Mouse (Mus musculus): ENCODE results near the gene Dnajc13. TPM values are rescaled to one million over a fixed set of nuclear protein-coding genes. Genes with fewer than 3 reads are reported as not detected.

The Dnajc13 gene
- polyA plus RNA-seq, 1 experiment from 2014 or later, result 18.6 TPM

DNA sequence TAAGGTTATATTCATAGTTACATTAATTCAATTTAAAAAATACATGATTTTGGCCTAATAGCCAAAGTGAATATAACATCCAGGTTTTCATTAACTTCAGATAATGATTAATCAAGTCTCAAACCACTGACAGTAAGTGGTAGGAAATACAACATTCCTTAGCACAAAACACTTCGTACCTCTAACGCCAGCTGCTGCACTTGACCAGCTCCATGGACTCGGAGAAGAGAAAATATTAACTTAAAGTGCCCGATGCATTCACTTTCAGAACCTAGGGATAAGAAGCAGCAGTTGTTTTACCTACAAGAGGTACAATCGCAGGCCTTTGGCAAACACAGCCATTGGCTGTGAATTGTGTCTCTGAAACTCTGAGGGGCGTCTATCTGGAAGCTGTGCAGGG lies 90.4 kb downstream of the Dnajc13 start:
- H3K9me3 ChIP-seq, result no peaks in the 10 kb centered on the region
- WGBS, result 72% methylated on average over 6 of the region's 6 CpGs
- no peaks in the 10 kb centered on the region for H3K4me1 ChIP-seq
- H3K27ac ChIP-seq, result no peak overlapping the region
- H3K4me2 ChIP-seq, result no peak overlapping the region
- no peaks in the 10 kb centered on the region for H3K27me3 ChIP-seq
- H3K9ac ChIP-seq, result no peak overlapping the region
- no peak for ATAC-seq (ENCODE audit: borderline replicate concordance, extremely low read depth, low FRiP score, low TSS enrichment)
- H3K4me3 ChIP-seq, result no peak overlapping the region
- H3K36me3 ChIP-seq, result peaks cover 72% of the 10 kb centered on the region

- H3K27ac ChIP-seq, result no peak overlapping the region
- H3K9ac ChIP-seq, result no peak overlapping the region
- no peaks in the 10 kb centered on the region for H3K9me3 ChIP-seq
- H3K4me2 ChIP-seq, result no peak overlapping the region
- peaks cover 73% of the 10 kb centered on the region for H3K36me3 ChIP-seq
- H3K27me3 ChIP-seq, result no peaks in the 10 kb centered on the region
- no peaks in the 10 kb centered on the region for H3K4me1 ChIP-seq
- 73% methylated on average over 6 of the region's 6 CpGs for WGBS
- no peak for ATAC-seq (ENCODE audit: borderline replicate concordance, extremely low read depth, low FRiP score, low TSS enrichment)
- no peak overlapping the region for H3K4me3 ChIP-seq
Measured at GRCm38 (mm10) chr9:104171651-104172050, 91.1 kb downstream of the Dnajc13 start.

DNA sequence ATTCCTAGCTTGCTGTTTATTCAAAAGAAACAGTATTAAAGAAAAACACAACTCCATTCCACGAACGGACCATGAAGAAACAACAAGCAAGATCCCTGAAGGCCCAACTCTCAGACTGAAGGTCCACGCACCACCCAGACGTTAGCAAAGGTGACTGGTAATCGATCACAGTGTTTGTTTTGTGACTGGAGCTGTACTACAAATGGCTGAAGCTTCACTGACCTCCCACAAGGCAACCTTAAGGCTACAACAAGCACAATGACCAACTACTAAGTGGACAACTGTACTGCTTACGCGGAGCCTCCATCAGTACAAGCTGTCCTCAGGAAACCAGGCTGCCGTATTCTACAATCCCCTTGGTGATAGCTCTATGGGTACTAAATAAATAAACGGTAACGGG lies 92.7 kb downstream of the Dnajc13 start:
- peaks cover 72% of the 10 kb centered on the region for H3K36me3 ChIP-seq
- no peaks in the 10 kb centered on the region for H3K27me3 ChIP-seq
- no peak overlapping the region for H3K4me2 ChIP-seq
- H3K9me3 ChIP-seq, result no peaks in the 10 kb centered on the region
- ATAC-seq (ENCODE audit: borderline replicate concordance, extremely low read depth, low FRiP score, low TSS enrichment), result no peak
- no peak overlapping the region for H3K27ac ChIP-seq
- no peaks in the 10 kb centered on the region for H3K4me1 ChIP-seq
- WGBS, result 89% methylated on average over 10 of the region's 10 CpGs
- no peak overlapping the region for H3K4me3 ChIP-seq
- H3K9ac ChIP-seq, result no peak overlapping the region

DNA sequence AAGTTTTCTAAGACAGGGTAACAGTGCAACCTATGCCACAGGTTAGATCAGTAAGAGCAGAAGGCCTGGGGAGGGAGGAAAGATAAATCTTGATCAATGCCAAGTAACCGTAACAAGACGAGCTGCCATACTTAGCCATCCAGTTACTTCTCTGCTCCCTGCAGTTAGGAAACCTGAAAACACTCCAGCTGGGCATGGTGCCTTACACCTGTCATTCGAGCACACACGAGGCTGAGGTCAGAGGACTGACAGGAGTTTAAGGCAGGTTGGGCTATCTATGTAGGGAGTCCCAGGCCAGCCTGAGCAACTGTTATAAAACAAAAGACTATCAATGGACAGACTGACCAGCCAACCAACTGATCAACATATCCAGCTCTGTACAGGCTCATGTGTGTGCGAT lies 96.8 kb downstream of the Dnajc13 start:
- Histone ChIP-seq H3K4me2 (no peak overlapping the region), H3K36me3 (peaks cover 78% of the 10 kb centered on the region), H3K9me3 (no peaks in the 10 kb centered on the region), H3K4me3 (no peak overlapping the region), H3K27me3 (no peaks in the 10 kb centered on the region), H3K9ac (no peak overlapping the region), H3K27ac (no peak overlapping the region), H3K4me1 (no peaks in the 10 kb centered on the region)
- ATAC-seq (ENCODE audit: borderline replicate concordance, extremely low read depth, low FRiP score, low TSS enrichment), result no peak
- 90% methylated on average over 5 of the region's 5 CpGs for WGBS

DNA sequence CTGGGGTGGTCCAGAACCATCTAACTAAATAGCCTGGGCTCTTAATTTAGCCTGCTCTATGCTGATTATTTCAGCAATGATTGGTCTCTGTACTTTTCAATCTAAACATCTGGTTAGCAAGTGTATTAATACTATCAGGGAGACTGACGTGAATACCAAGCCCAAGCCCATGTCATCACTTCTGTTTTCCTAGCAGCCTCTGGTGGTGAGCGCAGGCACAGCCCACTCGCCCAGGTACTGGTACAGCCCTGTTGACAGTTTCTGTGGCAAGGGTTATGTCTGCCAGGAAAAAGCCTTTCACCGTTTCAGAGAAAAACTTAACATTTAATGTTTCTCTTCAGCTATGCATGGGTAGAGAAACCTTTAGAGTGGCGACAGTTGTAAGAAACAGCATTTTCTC lies 98.5 kb downstream of the Dnajc13 start:
- 85% methylated on average over 5 of the region's 5 CpGs for WGBS

GRCm38 (mm10) chr9:104161117-104161516 lies 101.6 kb downstream of the Dnajc13 start:
- WGBS, result 74% methylated on average over 7 of the region's 7 CpGs
- H3K27ac ChIP-seq, result no peak overlapping the region
- no peak overlapping the region for H3K4me2 ChIP-seq
- no peaks in the 10 kb centered on the region for H3K27me3 ChIP-seq
- no peak overlapping the region for H3K9ac ChIP-seq
- no peaks in the 10 kb centered on the region for H3K4me1 ChIP-seq
- H3K4me3 ChIP-seq, result no peak overlapping the region
- ATAC-seq (ENCODE audit: borderline replicate concordance, extremely low read depth, low FRiP score, low TSS enrichment), result no peak
- H3K36me3 ChIP-seq, result peaks cover 90% of the 10 kb centered on the region
- H3K9me3 ChIP-seq, result no peaks in the 10 kb centered on the region

More for the DNA sequence above, 98.5 kb downstream of the Dnajc13 start:
- Histone ChIP-seq H3K9ac (no peak overlapping the region), H3K9me3 (no peaks in the 10 kb centered on the region), H3K4me2 (no peak overlapping the region), H3K27ac (no peak overlapping the region), H3K36me3 (peaks cover 81% of the 10 kb centered on the region), H3K4me1 (no peaks in the 10 kb centered on the region), H3K27me3 (no peaks in the 10 kb centered on the region), H3K4me3 (no peak overlapping the region)
- ATAC-seq (ENCODE audit: borderline replicate concordance, extremely low read depth, low FRiP score, low TSS enrichment), result no peak

DNA sequence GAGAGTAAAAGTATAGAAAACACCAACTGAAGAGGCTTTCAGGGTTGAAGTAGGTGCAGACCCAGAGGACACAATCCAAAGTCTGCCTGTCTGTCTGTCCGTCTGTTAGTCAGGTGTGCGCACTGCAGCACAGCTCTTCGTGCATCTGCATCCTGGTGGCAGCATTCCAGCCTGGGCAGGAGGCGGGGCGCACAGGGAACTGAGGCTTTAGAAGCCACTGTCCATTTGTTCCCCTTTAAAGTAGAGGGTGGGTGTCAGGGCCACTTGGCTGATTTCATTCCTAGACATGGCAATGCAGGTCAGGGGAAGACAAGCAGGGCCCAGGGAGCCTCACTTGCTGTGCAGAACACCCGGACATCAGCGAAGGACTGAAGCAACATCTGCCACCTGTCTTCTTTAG lies 105.4 kb downstream of the Dnajc13 start:
- Histone ChIP-seq H3K9me3 (no peaks in the 10 kb centered on the region), H3K4me2 (no peak overlapping the region), H3K4me3 (no peak overlapping the region), H3K27ac (no peak overlapping the region), H3K4me1 (no peaks in the 10 kb centered on the region), H3K27me3 (no peaks in the 10 kb centered on the region), H3K9ac (no peak overlapping the region), H3K36me3 (peaks cover 93% of the 10 kb centered on the region)
- ATAC-seq (ENCODE audit: borderline replicate concordance, extremely low read depth, low FRiP score, low TSS enrichment), result no peak
- WGBS, result 94% methylated on average over 7 of the region's 7 CpGs

- Histone ChIP-seq H3K36me3 (peaks cover 92% of the 10 kb centered on the region), H3K27me3 (no peaks in the 10 kb centered on the region), H3K4me3 (no peak overlapping the region), H3K27ac (no peak overlapping the region), H3K9me3 (no peaks in the 10 kb centered on the region), H3K4me2 (no peak overlapping the region), H3K4me1 (no peaks in the 10 kb centered on the region), H3K9ac (no peak overlapping the region)
- ATAC-seq (ENCODE audit: borderline replicate concordance, extremely low read depth, low FRiP score, low TSS enrichment), result no peak
- 94% methylated on average over 8 of the region's 8 CpGs for WGBS
Measured at GRCm38 (mm10) chr9:104156506-104156905, 106.2 kb downstream of the Dnajc13 start.

GRCm38 (mm10) chr9:104155100-104155715 lies 107.5 kb downstream of the Dnajc13 start:
- Histone ChIP-seq H3K9me3 (no peaks in the 10 kb centered on the region), H3K27me3 (no peaks in the 10 kb centered on the region), H3K27ac (no peak overlapping the region), H3K4me2 (no peak overlapping the region), H3K4me3 (no peak overlapping the region), H3K9ac (no peak overlapping the region), H3K36me3 (peaks cover 91% of the 10 kb centered on the region), H3K4me1 (no peaks in the 10 kb centered on the region)
- 91% methylated on average over 14 of the region's 14 CpGs for WGBS
- ATAC-seq (ENCODE audit: borderline replicate concordance, extremely low read depth, low FRiP score, low TSS enrichment), result 0 out of 2 replicates have a peak, but pooled peaks have one; percentile 14

- Histone ChIP-seq H3K4me3 (no peak overlapping the region), H3K9me3 (no peaks in the 10 kb centered on the region), H3K4me2 (no peak overlapping the region), H3K4me1 (no peaks in the 10 kb centered on the region), H3K36me3 (peaks cover 64% of the 10 kb centered on the region), H3K9ac (no peak overlapping the region), H3K27ac (no peak overlapping the region), H3K27me3 (no peaks in the 10 kb centered on the region)
- no peak for ATAC-seq (ENCODE audit: borderline replicate concordance, extremely low read depth, low FRiP score, low TSS enrichment)
- WGBS, result 92% methylated on average over 7 of the region's 7 CpGs
Measured at GRCm38 (mm10) chr9:104152121-104152520, 110.6 kb downstream of the Dnajc13 start.

DNA sequence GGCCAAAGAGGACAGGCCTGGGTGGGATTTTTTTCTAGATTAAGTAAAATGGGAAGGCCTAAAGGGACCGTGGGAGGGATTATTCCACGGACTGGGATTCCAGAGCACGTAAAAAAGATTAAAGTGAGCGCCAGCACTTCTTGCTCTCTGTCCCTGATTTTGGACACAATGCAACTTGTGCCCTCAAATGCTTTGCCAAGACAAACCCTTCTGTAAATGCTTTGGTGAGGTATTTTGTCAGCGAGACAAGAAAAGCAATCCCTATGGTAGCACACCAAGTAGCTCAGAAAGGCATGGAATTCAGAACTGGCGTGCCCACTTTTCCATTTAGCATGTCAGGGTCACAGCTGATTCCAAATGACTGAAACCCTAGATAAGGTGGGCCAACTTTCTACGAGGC lies 113.8 kb downstream of the Dnajc13 start:
- 86% methylated on average over 7 of the region's 7 CpGs for WGBS
- H3K27me3 ChIP-seq, result no peaks in the 10 kb centered on the region
- no peak overlapping the region for H3K4me2 ChIP-seq
- no peaks in the 10 kb centered on the region for H3K4me1 ChIP-seq
- H3K36me3 ChIP-seq, result peaks cover 35% of the 10 kb centered on the region
- ATAC-seq (ENCODE audit: borderline replicate concordance, extremely low read depth, low FRiP score, low TSS enrichment), result no peak
- H3K27ac ChIP-seq, result no peak overlapping the region
- H3K9me3 ChIP-seq, result no peaks in the 10 kb centered on the region
- no peak overlapping the region for H3K9ac ChIP-seq
- no peak overlapping the region for H3K4me3 ChIP-seq

GRCm38 (mm10) chr9:104146683-104147082 lies 116.0 kb downstream of the Dnajc13 start:
- Histone ChIP-seq H3K27ac (no peak overlapping the region), H3K4me1 (no peaks in the 10 kb centered on the region), H3K4me3 (no peak overlapping the region), H3K9me3 (no peaks in the 10 kb centered on the region), H3K27me3 (no peaks in the 10 kb centered on the region), H3K9ac (no peak overlapping the region), H3K36me3 (peaks cover 14% of the 10 kb centered on the region), H3K4me2 (no peak overlapping the region)
- 67% methylated on average over 7 of the region's 7 CpGs for WGBS
- ATAC-seq (ENCODE audit: borderline replicate concordance, extremely low read depth, low FRiP score, low TSS enrichment), result no peak
